Mouse (Mus musculus) intestine, embryonic 14.5 days (tissue): ENCODE data around the gene Mepce. TPM values are rescaled to one million over a fixed set of nuclear protein-coding genes. Genes with fewer than 3 reads are reported as not detected.

ENCODE experiments used
- ATAC-seq: fragments of 200-750 bp; cut with Nextera tagmentation; replicated peaks from 2 replicates; pipeline ENCODE4 v1.8.0; 2017; ENCODE audit warnings: low read depth, moderate number of reproducible peaks, moderate TSS enrichment, moderate library complexity; ENCODE audit not compliant: low FRiP score, low TSS enrichment
- DNase-seq: peaks from one replicate; pipeline ENCODE4 v3.0.0-alpha.2; 2018; ENCODE audit warnings: low spot score
- H3K27ac ChIP-seq: fragments of 300-500 bp; sonication (generic); 2 replicates; pipeline ENCODE4 v1.5.1; 2014; ENCODE audit warnings: low read depth, mild to moderate bottlenecking, control low read depth
- H3K27me3 ChIP-seq: fragments of 300-500 bp; sonication (generic); replicated peaks from 2 replicates; pipeline ENCODE4 v1.6.1; 2014; ENCODE audit warnings: low read length, control low read depth; ENCODE audit not compliant: control insufficient read depth, insufficient read depth
- H3K36me3 ChIP-seq: fragments of 300-500 bp; sonication (generic); 2 replicates; pipeline ENCODE4 v1.6.1; 2014; ENCODE audit warnings: low read length, control low read depth; ENCODE audit not compliant: control insufficient read depth, insufficient read depth
- H3K4me1 ChIP-seq: fragments of 300-500 bp; sonication (generic); replicated peaks from 2 replicates; pipeline ENCODE4 v1.6.1; 2014; ENCODE audit warnings: low read length, control low read depth, mixed read lengths; ENCODE audit not compliant: control insufficient read depth, insufficient read depth
- H3K4me2 ChIP-seq: fragments of 300-500 bp; sonication (generic); 2 replicates; pipeline ENCODE4 v1.6.1; 2014; ENCODE audit warnings: low read length
- H3K4me3 ChIP-seq: fragments of 300-500 bp; sonication (generic); 2 replicates; pipeline ENCODE4 v1.5.1; 2014; ENCODE audit warnings: low read depth, low read length, control low read depth, mixed read lengths
- H3K9ac ChIP-seq: fragments of 300-500 bp; sonication (generic); 2 replicates; pipeline ENCODE4 v1.6.1; 2014; ENCODE audit warnings: mild to moderate bottlenecking, low read length
- H3K9me3 ChIP-seq: fragments of 300-500 bp; sonication (generic); 2 replicates; pipeline ENCODE4 v1.6.1; 2016; ENCODE audit warnings: low read length, control low read depth; ENCODE audit not compliant: control insufficient read depth
- WGBS: fragments of 180-500 bp; shearing (Covaris S2); extraction: QIAGEN DNeasy Blood & Tissue Kit; methylation state at CpG from one replicate; pipeline ENCODE4 v1.1.7; 2014; 5-methylcytosine and 5-hydroxymethylcytosine counted together
- polyA plus RNA-seq: library from polyadenylated mRNA; unstranded; fragments of >200 nt; fragmentation: Nextera tagmentation; extraction: Ambion mirVana; gene quantifications from 2 replicates; pipeline ENCODE4 v1.2.1, GENCODE M21; 2014

Gene Mepce
- polyA plus RNA-seq, 1 experiment from 2014 or later = 12.1 TPM

- no peaks in the 10 kb centered on the region for H3K27me3 ChIP-seq
- H3K4me3 ChIP-seq = no peak overlapping the region
- no peak for ATAC-seq
- peaks cover 15% of the 10 kb centered on the region for H3K4me1 ChIP-seq
- no peak overlapping the region for H3K4me2 ChIP-seq
- WGBS = 83% methylated on average over 2 of the region's 2 CpGs
- H3K36me3 ChIP-seq = peaks cover 8% of the 10 kb centered on the region
- H3K9ac ChIP-seq = no peak overlapping the region
- no peak for DNase-seq
- H3K9me3 ChIP-seq = no peaks in the 10 kb centered on the region
- 0 out of 2 replicates have a peak overlapping the region, but pooled peaks have one; percentile 33 for H3K27ac ChIP-seq
These were observed 11.7 kb downstream of the Mepce start for GRCm38 (mm10) chr5:137775587-137776290.

GRCm38 (mm10) chr5:137772755-137773154 is 14.7 kb downstream of the Mepce start:
- H3K4me2 ChIP-seq = no peak overlapping the region

GRCm38 (mm10) chr5:137770709-137771108 is 16.7 kb downstream of the Mepce start:
- no peaks in the 10 kb centered on the region for H3K9me3 ChIP-seq
- no peaks in the 10 kb centered on the region for H3K27me3 ChIP-seq
- H3K4me3 ChIP-seq = no peak overlapping the region
- no peak overlapping the region for H3K4me2 ChIP-seq
- no peaks in the 10 kb centered on the region for H3K36me3 ChIP-seq
- H3K9ac ChIP-seq = no peak overlapping the region
- WGBS = 43% methylated on average over 2 of the region's 2 CpGs
- H3K27ac ChIP-seq = no peak overlapping the region
- ATAC-seq (0 out of 2 replicates have a peak, but pooled peaks have one; percentile 55), DNase-seq (peak; percentile 75)
- no peaks in the 10 kb centered on the region for H3K4me1 ChIP-seq

More at GRCm38 (mm10) chr5:137772755-137773154, 14.7 kb downstream of the Mepce start:
- no peaks in the 10 kb centered on the region for H3K9me3 ChIP-seq
- no peak for DNase-seq
- no peak overlapping the region for H3K9ac ChIP-seq
- no peaks in the 10 kb centered on the region for H3K36me3 ChIP-seq
- peaks cover 3% of the 10 kb centered on the region; the same call in 1 of the 2 replicates for H3K4me1 ChIP-seq
- H3K4me3 ChIP-seq = no peak overlapping the region
- no peak overlapping the region for H3K27ac ChIP-seq
- no peak for ATAC-seq
- H3K27me3 ChIP-seq = no peaks in the 10 kb centered on the region

- WGBS = 67% methylated on average over 1 of the region's 1 CpGs
- H3K9ac ChIP-seq = no peak overlapping the region
- DNase-seq (no peak), ATAC-seq (no peak)
- H3K27ac ChIP-seq = no peak overlapping the region
- no peaks in the 10 kb centered on the region for H3K36me3 ChIP-seq
- no peak overlapping the region for H3K4me3 ChIP-seq
- H3K9me3 ChIP-seq = no peaks in the 10 kb centered on the region
- no peaks in the 10 kb centered on the region for H3K4me1 ChIP-seq
- H3K4me2 ChIP-seq = no peak overlapping the region
- no peaks in the 10 kb centered on the region for H3K27me3 ChIP-seq
These were observed 19.0 kb downstream of the Mepce start for GRCm38 (mm10) chr5:137768475-137768874.

GRCm38 (mm10) chr5:137766270-137766669 is 21.2 kb downstream of the Mepce start:
- ATAC-seq (no peak), DNase-seq (no peak)
- H3K27me3 ChIP-seq = no peaks in the 10 kb centered on the region
- H3K4me2 ChIP-seq = no peak overlapping the region
- no peaks in the 10 kb centered on the region for H3K9me3 ChIP-seq
- no peaks in the 10 kb centered on the region for H3K36me3 ChIP-seq
- H3K27ac ChIP-seq = no peak overlapping the region
- H3K4me1 ChIP-seq = no peaks in the 10 kb centered on the region
- WGBS = 60% methylated on average over 3 of the region's 3 CpGs
- H3K4me3 ChIP-seq = no peak overlapping the region
- H3K9ac ChIP-seq = no peak overlapping the region

- DNase-seq = no peak
- Histone ChIP-seq H3K36me3 (no peaks in the 10 kb centered on the region), H3K27me3 (no peaks in the 10 kb centered on the region), H3K4me1 (no peaks in the 10 kb centered on the region), H3K9me3 (no peaks in the 10 kb centered on the region), H3K4me3 (no peak overlapping the region), H3K27ac (no peak overlapping the region), H3K9ac (no peak overlapping the region), H3K4me2 (no peak overlapping the region)
- WGBS = 60% methylated on average over 9 of the region's 9 CpGs
- ATAC-seq = no peak
These were observed 22.7 kb downstream of the Mepce start for GRCm38 (mm10) chr5:137764609-137765340.

GRCm38 (mm10) chr5:137759971-137760412 is 27.5 kb downstream of the Mepce start:
- Histone ChIP-seq H3K4me2 (no peak overlapping the region), H3K27me3 (no peaks in the 10 kb centered on the region), H3K9me3 (no peaks in the 10 kb centered on the region), H3K4me1 (no peaks in the 10 kb centered on the region), H3K9ac (no peak overlapping the region), H3K36me3 (peaks cover 32% of the 10 kb centered on the region), H3K4me3 (no peak overlapping the region), H3K27ac (no peak overlapping the region)
- DNase-seq = peak; percentile 85
- peak; percentile 71 for ATAC-seq
- WGBS = 34% methylated on average over 4 of the region's 4 CpGs

- no peak overlapping the region for H3K4me3 ChIP-seq
- peaks cover 38% of the 10 kb centered on the region for H3K36me3 ChIP-seq
- 90% methylated on average over 19 of the region's 19 CpGs for WGBS
- no peak for ATAC-seq
- no peak overlapping the region for H3K27ac ChIP-seq
- DNase-seq = no peak
- no peak overlapping the region for H3K9ac ChIP-seq
- no peaks in the 10 kb centered on the region for H3K27me3 ChIP-seq
- H3K4me2 ChIP-seq = no peak overlapping the region
- H3K9me3 ChIP-seq = no peaks in the 10 kb centered on the region
- H3K4me1 ChIP-seq = no peaks in the 10 kb centered on the region
These were observed 28.4 kb downstream of the Mepce start for GRCm38 (mm10) chr5:137758921-137759534.
